Mouse (Mus musculus) heart, embryonic 16.5 days (tissue): Measurements from ENCODE around the gene Gm21987. TPM values are rescaled to one million over a fixed set of nuclear protein-coding genes. Genes with fewer than 3 reads are reported as not detected.
A peak's percentile ranks its signal among the peaks of the same experiment; 100 is the strongest.

ENCODE experiments used
- ATAC-seq: fragments of 200-750 bp; cut with Nextera tagmentation; replicated peaks from 2 replicates; pipeline ENCODE4 v1.8.0; 2017; ENCODE audit warnings: moderate number of reproducible peaks; ENCODE audit not compliant: insufficient read depth, low FRiP score; ENCODE audit errors: extremely low read depth
- H3K27ac ChIP-seq: fragments of 300-500 bp; sonication (generic); 2 replicates; pipeline ENCODE4 v1.5.1; 2014; ENCODE audit warnings: mild to moderate bottlenecking, low read length, control low read depth, moderate library complexity
- H3K27me3 ChIP-seq: fragments of 300-500 bp; sonication (generic); 2 replicates; pipeline ENCODE4 v1.6.1; 2014; ENCODE audit warnings: low read length, mixed read lengths; ENCODE audit not compliant: control insufficient read depth, insufficient read depth
- H3K36me3 ChIP-seq: fragments of 300-500 bp; sonication (generic); 2 replicates; pipeline ENCODE4 v1.6.1; 2014; ENCODE audit not compliant: control insufficient read depth, insufficient read depth
- H3K4me1 ChIP-seq: fragments of 300-500 bp; sonication (generic); 2 replicates; pipeline ENCODE4 v1.6.1; 2014; ENCODE audit warnings: low read length, mixed read lengths; ENCODE audit not compliant: control insufficient read depth, insufficient read depth
- H3K4me2 ChIP-seq: fragments of 300-500 bp; sonication (generic); 2 replicates; pipeline ENCODE4 v1.6.1; 2014; ENCODE audit warnings: low read depth, mild to moderate bottlenecking, control low read depth, low read length
- H3K4me3 ChIP-seq: fragments of 300-500 bp; sonication (generic); 2 replicates; pipeline ENCODE4 v1.5.1; 2014; ENCODE audit warnings: mild to moderate bottlenecking, control low read depth, low read length
- H3K9ac ChIP-seq: fragments of 300-500 bp; sonication (generic); 2 replicates; pipeline ENCODE4 v1.6.1; 2014; ENCODE audit warnings: low read length, control low read depth
- H3K9me3 ChIP-seq: fragments of 300-500 bp; sonication (generic); replicated peaks from 2 replicates; pipeline ENCODE4 v1.6.1; 2016; ENCODE audit warnings: low read length; ENCODE audit not compliant: control insufficient read depth
- WGBS: fragments of 180-500 bp; shearing (Covaris S2); extraction: QIAGEN DNeasy Blood & Tissue Kit; methylation state at CpG from one replicate; pipeline ENCODE4 v1.1.7; 2014; 5-methylcytosine and 5-hydroxymethylcytosine counted together
- polyA plus RNA-seq: library from polyadenylated mRNA; unstranded; fragments of >200 nt; fragmentation: Nextera tagmentation; extraction: Ambion mirVana; gene quantifications from 2 replicates; pipeline ENCODE4 v1.2.1, GENCODE M21; 2015

Gm21987 gene
- polyA plus RNA-seq, 1 experiment from 2014 or later = 2.3 TPM

DNA sequence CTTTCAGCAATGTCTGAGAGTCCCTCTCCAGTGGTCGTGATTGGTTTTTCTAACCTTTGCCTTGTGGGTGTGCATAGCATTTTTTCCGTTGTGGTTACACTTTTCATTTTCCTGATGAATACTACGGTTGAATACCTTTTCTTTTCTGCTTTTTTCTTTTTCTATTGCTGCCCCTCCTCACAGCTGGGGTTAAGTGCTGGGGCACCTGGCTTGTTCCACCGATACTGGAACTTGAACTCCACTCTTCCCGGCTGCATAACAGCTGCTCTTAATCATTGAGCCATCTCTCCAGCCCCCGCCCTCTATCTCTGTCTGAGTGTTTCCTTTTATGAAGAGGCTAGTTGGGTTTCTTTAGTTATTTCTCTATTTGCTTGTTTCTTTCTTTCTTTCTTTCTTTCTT lies 32.2 kb downstream of the Gm21987 start:
- H3K9ac ChIP-seq = no peak overlapping the region
- H3K4me1 ChIP-seq = peaks cover 31% of the 10 kb centered on the region
- H3K4me3 ChIP-seq = no peak overlapping the region
- H3K27me3 ChIP-seq = no peaks in the 10 kb centered on the region
- 0 out of 2 replicates have a peak overlapping the region, but pooled peaks have one; percentile 16 for H3K27ac ChIP-seq
- peaks cover 13% of the 10 kb centered on the region for H3K36me3 ChIP-seq
- 36% methylated on average over 6 of the region's 6 CpGs for WGBS
- no peaks in the 10 kb centered on the region for H3K9me3 ChIP-seq
- no peak for ATAC-seq
- no peak overlapping the region for H3K4me2 ChIP-seq

DNA sequence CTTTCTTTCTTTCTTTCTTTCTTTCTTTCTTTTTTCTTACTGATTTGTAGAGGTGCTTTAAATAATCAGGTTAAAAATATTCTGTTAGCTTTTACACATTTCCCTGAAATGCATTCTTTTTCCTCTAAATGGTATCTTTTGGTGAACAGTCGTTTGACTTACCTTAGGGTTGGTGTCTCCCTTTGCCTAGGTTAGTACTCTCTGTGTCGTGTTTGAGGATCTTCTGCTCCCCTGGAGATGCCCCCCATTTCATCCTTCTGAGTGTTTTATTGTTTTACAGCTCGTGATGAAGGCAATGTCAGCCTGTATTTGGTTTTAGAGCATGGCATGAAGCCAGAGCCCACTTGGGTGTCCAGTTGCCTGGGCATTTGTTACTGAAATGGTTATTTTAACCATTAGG lies 32.7 kb downstream of the Gm21987 start:
- H3K36me3 ChIP-seq = peaks cover 11% of the 10 kb centered on the region
- WGBS = 62% methylated on average over 3 of the region's 3 CpGs
- ATAC-seq = no peak

DNA sequence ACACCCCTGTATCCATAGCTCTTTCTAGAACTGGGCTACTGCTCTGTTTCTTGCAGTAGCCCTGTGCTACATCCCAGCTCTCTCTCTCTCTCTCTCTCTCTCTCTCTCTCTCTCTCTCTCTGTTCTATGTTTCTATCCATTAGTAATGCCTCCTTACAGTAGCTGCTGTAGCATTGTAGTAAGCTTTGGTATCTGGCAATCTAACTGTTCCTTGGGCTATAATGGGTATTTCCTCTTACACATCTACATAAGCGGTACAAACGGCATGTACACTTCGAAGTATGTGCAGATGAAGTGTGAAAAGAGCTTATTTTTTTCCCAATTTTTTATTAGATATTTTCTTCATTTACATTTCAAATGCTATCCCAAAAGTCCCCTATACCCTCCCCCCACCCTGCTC lies 33.1 kb downstream of the Gm21987 start:
- no peak overlapping the region for H3K27ac ChIP-seq
- no peaks in the 10 kb centered on the region for H3K27me3 ChIP-seq
- 88% methylated on average over 3 of the region's 3 CpGs for WGBS
- ATAC-seq = no peak
- peaks cover 11% of the 10 kb centered on the region for H3K36me3 ChIP-seq
- no peak overlapping the region for H3K9ac ChIP-seq
- no peak overlapping the region for H3K4me2 ChIP-seq
- H3K4me1 ChIP-seq = peaks cover 23% of the 10 kb centered on the region
- H3K4me3 ChIP-seq = no peak overlapping the region
- H3K9me3 ChIP-seq = no peaks in the 10 kb centered on the region

More for the DNA sequence above, 32.7 kb downstream of the Gm21987 start:
- Histone ChIP-seq H3K27ac (no peak overlapping the region), H3K9ac (no peak overlapping the region), H3K4me1 (peaks cover 27% of the 10 kb centered on the region), H3K9me3 (no peaks in the 10 kb centered on the region), H3K27me3 (no peaks in the 10 kb centered on the region), H3K4me2 (no peak overlapping the region), H3K4me3 (no peak overlapping the region)

DNA sequence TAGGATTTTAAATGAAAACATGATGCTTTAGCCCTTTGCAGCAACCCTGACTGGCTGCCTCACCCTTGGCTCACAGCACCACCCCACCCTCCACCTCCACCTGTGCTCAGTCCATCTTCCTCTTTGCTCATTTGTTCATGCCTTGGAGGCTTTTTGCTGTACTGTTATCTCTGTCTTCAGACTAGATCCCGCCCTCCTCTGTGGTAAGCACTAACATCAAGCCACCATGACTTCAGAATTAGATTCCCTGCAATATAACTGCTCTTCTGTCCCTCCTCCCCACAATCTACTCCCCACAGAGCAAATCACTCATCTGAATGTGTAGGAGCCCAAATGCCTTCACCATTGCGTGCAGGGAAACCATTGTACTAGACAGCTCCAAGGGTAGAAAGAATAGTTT lies 36.8 kb downstream of the Gm21987 start:
- Histone ChIP-seq H3K9ac (no peak overlapping the region), H3K36me3 (no peaks in the 10 kb centered on the region; the same call in none of the 2 replicates), H3K4me2 (no peak overlapping the region), H3K27me3 (no peaks in the 10 kb centered on the region), H3K4me3 (no peak overlapping the region), H3K4me1 (peaks cover 8% of the 10 kb centered on the region; the same call in 1 of the 2 replicates), H3K27ac (no peak overlapping the region), H3K9me3 (no peaks in the 10 kb centered on the region)
- 79% methylated on average over 2 of the region's 2 CpGs for WGBS
- ATAC-seq = no peak

DNA sequence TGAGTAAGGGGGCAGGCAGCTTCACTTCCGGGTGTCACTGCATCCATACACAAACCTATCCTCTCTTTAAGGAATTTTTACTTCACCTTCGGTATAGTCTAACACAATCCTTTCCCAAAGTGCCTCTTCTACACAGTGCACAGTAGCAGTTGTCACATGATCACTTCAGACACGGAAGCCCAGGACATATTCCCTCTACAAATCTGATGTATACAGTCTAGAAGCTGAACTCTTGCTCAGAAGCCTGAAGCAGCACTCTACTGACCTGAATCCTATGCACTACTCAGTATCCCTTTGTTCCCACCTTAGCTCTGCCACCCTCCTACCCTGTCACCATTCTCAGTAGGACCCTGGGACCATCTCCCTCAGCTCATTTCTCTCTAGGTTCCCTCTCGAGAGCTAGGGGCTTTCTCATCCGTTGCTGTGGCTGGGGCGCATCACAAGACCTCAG lies 38.4 kb downstream of the Gm21987 start:
- Histone ChIP-seq H3K27ac (no peak overlapping the region), H3K9me3 (no peaks in the 10 kb centered on the region), H3K36me3 (no peaks in the 10 kb centered on the region), H3K4me2 (no peak overlapping the region), H3K27me3 (no peaks in the 10 kb centered on the region), H3K9ac (no peak overlapping the region), H3K4me3 (no peak overlapping the region), H3K4me1 (no peaks in the 10 kb centered on the region)
- no peak for ATAC-seq
- WGBS = 85% methylated on average over 6 of the region's 6 CpGs

DNA sequence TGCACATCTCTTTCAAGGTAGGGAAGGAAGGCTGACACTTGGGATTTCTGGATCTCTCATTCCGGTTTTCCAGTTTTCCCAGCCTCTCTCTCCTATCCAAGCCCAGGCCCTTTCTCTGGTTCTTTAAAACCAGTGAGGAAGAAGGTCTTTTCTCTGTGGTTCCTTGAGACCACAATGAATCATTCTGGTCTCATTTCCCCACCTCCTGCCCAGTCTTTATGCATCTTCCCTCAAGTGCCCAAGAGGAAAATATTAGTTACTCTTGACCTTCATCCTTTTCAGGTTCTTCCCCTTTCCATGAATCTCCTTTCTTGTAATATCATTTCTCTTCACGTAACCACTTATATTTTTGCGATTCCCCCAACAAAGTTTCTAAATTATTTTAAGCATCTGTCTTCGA lies 38.9 kb downstream of the Gm21987 start:
- no peaks in the 10 kb centered on the region for H3K27me3 ChIP-seq
- no peak overlapping the region for H3K9ac ChIP-seq
- H3K4me3 ChIP-seq = no peak overlapping the region
- H3K9me3 ChIP-seq = no peaks in the 10 kb centered on the region
- H3K36me3 ChIP-seq = no peaks in the 10 kb centered on the region
- no peak for ATAC-seq
- WGBS = 92% methylated on average over 4 of the region's 4 CpGs
- H3K27ac ChIP-seq = no peak overlapping the region
- no peak overlapping the region for H3K4me2 ChIP-seq
- no peaks in the 10 kb centered on the region for H3K4me1 ChIP-seq

DNA sequence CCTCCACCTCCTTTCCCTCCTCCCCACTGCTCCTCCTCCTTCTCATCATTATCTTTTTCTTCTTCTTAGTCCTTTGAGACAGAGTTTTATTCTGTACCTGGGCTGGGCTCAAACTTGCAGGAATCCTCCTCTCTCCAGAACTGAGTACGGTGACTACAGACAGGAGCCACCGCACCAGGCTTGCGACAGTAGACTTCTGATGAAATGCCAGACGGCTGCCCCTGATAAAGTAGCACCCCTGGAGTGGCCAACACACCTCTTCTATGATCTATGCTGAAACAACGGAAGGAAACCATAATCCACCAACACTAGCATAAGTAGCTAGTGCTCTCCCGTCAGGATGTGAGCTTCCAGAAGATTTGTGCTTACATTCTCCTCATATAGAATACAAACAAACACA lies 40.5 kb downstream of the Gm21987 start:
- Histone ChIP-seq H3K4me2 (no peak overlapping the region), H3K27ac (no peak overlapping the region), H3K4me3 (no peak overlapping the region), H3K9me3 (no peaks in the 10 kb centered on the region), H3K4me1 (peaks cover under 1% of the 10 kb centered on the region; the same call in 1 of the 2 replicates), H3K27me3 (no peaks in the 10 kb centered on the region), H3K36me3 (no peaks in the 10 kb centered on the region), H3K9ac (no peak overlapping the region)
- no peak for ATAC-seq
- 80% methylated on average over 6 of the region's 6 CpGs for whole genome bisulfite sequencing

DNA sequence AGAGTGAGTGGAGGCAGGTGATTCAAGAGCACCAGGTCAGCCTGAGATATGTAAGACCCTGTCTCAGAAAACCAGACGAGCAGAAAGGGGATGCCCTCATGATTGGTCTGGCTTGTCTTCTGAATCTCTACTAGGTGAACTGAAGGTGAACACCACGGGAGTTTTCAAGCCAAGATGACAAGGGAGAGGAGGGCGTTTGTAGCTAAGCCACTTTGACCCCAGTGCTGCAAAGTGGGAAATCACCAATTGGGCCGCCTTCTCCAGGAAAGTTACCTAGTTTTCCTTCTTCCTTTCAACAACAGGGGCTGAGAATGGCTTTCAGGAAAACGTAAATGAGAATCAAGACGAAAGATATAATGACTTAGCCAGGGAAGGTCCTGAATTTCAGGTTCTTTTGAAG lies 41.9 kb downstream of the Gm21987 start:
- Histone ChIP-seq H3K9ac (no peak overlapping the region), H3K9me3 (no peaks in the 10 kb centered on the region), H3K4me2 (no peak overlapping the region), H3K4me1 (peaks cover 3% of the 10 kb centered on the region; the same call in 1 of the 2 replicates), H3K27me3 (no peaks in the 10 kb centered on the region), H3K27ac (no peak overlapping the region), H3K36me3 (no peaks in the 10 kb centered on the region), H3K4me3 (no peak overlapping the region)
- ATAC-seq = no peak
- 60% methylated on average over 6 of the region's 6 CpGs for WGBS

DNA sequence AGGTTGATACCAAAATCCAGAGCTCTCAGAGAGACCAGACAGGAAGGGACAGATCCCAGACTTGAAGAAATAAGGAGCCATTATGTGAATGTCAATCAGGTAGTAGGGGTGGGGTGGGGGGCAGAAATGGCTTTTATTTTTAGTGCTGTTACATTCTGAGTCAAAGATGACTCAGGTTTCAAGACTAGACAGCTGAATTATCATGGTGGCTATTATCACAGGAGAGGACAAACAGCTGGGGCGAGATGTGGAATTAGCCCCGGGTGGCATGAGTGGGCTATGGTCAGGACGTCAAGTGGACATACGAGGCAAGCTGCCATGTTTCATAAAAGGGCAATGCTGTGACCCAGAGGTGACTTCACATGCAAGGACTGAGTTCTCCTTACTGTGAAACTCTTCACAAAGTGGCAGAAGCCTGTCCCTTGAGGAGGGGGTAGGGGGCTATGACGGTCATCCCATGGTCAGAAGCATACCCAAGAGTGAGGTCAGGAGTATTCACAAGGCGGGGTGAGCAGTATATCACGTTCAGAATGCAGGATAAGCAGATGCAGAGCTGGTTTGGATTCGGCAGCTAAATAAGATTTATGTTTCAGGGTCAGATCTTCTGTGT lies 42.5 kb downstream of the Gm21987 start:
- no peaks in the 10 kb centered on the region for H3K27me3 ChIP-seq
- no peak overlapping the region for H3K4me3 ChIP-seq
- 70% methylated on average over 8 of the region's 8 CpGs for WGBS
- no peaks in the 10 kb centered on the region for H3K36me3 ChIP-seq
- no peak overlapping the region for H3K4me2 ChIP-seq
- peaks cover 3% of the 10 kb centered on the region; the same call in 1 of the 2 replicates for H3K4me1 ChIP-seq
- H3K9ac ChIP-seq = no peak overlapping the region
- no peak for ATAC-seq
- H3K27ac ChIP-seq = no peak overlapping the region
- no peaks in the 10 kb centered on the region for H3K9me3 ChIP-seq
